In the genomic region with DNA sequence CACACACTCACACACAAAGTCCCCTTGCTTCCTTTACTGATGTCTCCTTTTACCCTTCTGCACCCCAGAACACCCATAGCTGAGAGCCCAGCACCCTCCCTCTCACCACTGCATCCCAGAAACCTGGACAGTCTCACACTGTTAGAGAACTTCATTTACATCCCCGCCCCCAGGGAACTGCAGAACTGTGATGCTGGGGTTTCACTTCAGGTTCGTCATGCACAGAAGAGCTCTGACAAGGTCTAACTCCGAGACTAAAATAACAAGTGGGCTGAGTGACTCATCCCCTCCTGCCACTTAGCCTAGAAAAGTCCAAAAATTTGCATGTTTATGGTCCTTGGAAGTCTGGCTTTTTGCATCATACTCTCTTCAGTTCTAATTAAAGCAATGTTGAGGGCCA, we compare ENCODE assay signal across 12 mouse cellular contexts. TPM values are rescaled to one million over a fixed set of nuclear protein-coding genes. Genes with fewer than 3 reads are reported as not detected.
DNase-seq lines count a peak whose midpoint lies in the region; ATAC-seq and TF ChIP-seq lines count a peak whose summit lies in the region.
"Had no signal": no experiment of that assay in that cellular context is flagged by ENCODE, and none has a peak within 500 bp of the region (broad histone marks: within the 10 kb centered on the region; RNA-seq: fewer than 3 reads in every experiment).

No protein-coding gene starts in this region.

- no peak for ATAC-seq in liver, embryonic 16.5 days (ENCODE audit: low read depth)
- ATAC-seq in forebrain, embryonic 16.5 days: no peak

- peaks cover 11% of the 10 kb centered on the region; the same call in 1 of the 2 replicates for H3K36me3 ChIP-seq in thymus, adult 2 months (ENCODE audit: control insufficient read depth, insufficient read depth, low read length)
- H3K36me3 ChIP-seq in liver, embryonic 16.5 days (ENCODE audit: control insufficient read depth, insufficient read depth): peaks cover 15% of the 10 kb centered on the region
- H3K36me3 ChIP-seq in forebrain, embryonic 16.5 days (ENCODE audit: control insufficient read depth, insufficient read depth): no peaks in the 10 kb centered on the region; the same call in 1 of the 2 replicates

- H3K9ac ChIP-seq in liver, embryonic 16.5 days (ENCODE audit: low read depth, low read length): no peak overlapping the region
- H3K9ac ChIP-seq in forebrain, embryonic 16.5 days (replicated peaks; ENCODE audit: low read depth, low read length): no peak overlapping the region
- H3K9ac ChIP-seq: embryonic facial prominence, embryonic 13.5 days; limb, embryonic 12.5 days had no signal

- TF ChIP-seq CTCF in thymus, adult 2 months (IDR thresholded peaks at IDR 0.05; ENCODE audit: borderline replicate concordance, control insufficient read depth, extremely low read depth, insufficient read depth, low read length, poor library complexity): no peak

- H3K4me2 ChIP-seq in liver, embryonic 16.5 days (ENCODE audit: low read depth, low read length): no peak overlapping the region
- no peak overlapping the region for H3K4me2 ChIP-seq in forebrain, embryonic 16.5 days (ENCODE audit: low read length)
- H3K4me2 ChIP-seq: embryonic facial prominence, embryonic 13.5 days; limb, embryonic 12.5 days had no signal

- no peaks in the 10 kb centered on the region for H3K9me3 ChIP-seq in liver, embryonic 16.5 days (replicated peaks; ENCODE audit: control insufficient read depth, low read length)
- H3K9me3 ChIP-seq in forebrain, embryonic 16.5 days (ENCODE audit: control insufficient read depth, low read length): no peaks in the 10 kb centered on the region
- H3K9me3 ChIP-seq: embryonic facial prominence, embryonic 13.5 days; limb, embryonic 12.5 days had no signal

- peaks cover 6% of the 10 kb centered on the region for H3K4me1 ChIP-seq in thymus, adult 2 months (replicated peaks; ENCODE audit: control insufficient read depth, insufficient read depth, low read length)
- peaks cover 13% of the 10 kb centered on the region for H3K4me1 ChIP-seq in liver, embryonic 16.5 days (ENCODE audit: control insufficient read depth, low read depth, low read length)
- H3K4me1 ChIP-seq in forebrain, embryonic 16.5 days (replicated peaks; ENCODE audit: control insufficient read depth, insufficient read depth, low read length): peaks cover 16% of the 10 kb centered on the region

- peak overlapping the region; percentile 34; the same call in 1 of the 2 replicates for H3K27ac ChIP-seq in thymus, adult 2 months (ENCODE audit: control insufficient read depth, insufficient read depth, low read length)
- peak overlapping the region; percentile 25; the same call in 1 of the 2 replicates for H3K27ac ChIP-seq in liver, embryonic 16.5 days (ENCODE audit: low read length)
- H3K27ac ChIP-seq in forebrain, embryonic 16.5 days (ENCODE audit: low read length): no peak overlapping the region
- H3K27ac ChIP-seq: embryonic facial prominence, embryonic 13.5 days; limb, embryonic 12.5 days had no signal

- DNase-seq in heart, adult 11 months: peak; percentile 93
- DNase-seq in heart, postnatal 10 days: no peak
- no peak for DNase-seq in thymus, adult 2 months
- no peak for DNase-seq in thymus, postnatal 25 days
- no peak for DNase-seq in thymus, postnatal 10 days (ENCODE audit: low spot score in 2 of 2)
- DNase-seq in kidney, postnatal 36 days: no peak
- DNase-seq: thymus, postnatal 14 days had no signal

- H3K4me3 ChIP-seq in thymus, adult 2 months (ENCODE audit: control insufficient read depth, insufficient read depth, low read length): no peak overlapping the region
- H3K4me3 ChIP-seq in liver, embryonic 16.5 days (ENCODE audit: low read depth, low read length): no peak overlapping the region
- H3K4me3 ChIP-seq in forebrain, embryonic 16.5 days (replicated peaks; ENCODE audit: low read length): no peak overlapping the region
- H3K4me3 ChIP-seq: embryonic facial prominence, embryonic 13.5 days; limb, embryonic 12.5 days had no signal

- no peaks in the 10 kb centered on the region for H3K27me3 ChIP-seq in thymus, adult 2 months (ENCODE audit: control insufficient read depth, insufficient read depth, low read length)
- H3K27me3 ChIP-seq in liver, embryonic 16.5 days (ENCODE audit: control insufficient read depth, insufficient read depth, low read depth, low read length): no peaks in the 10 kb centered on the region
- H3K27me3 ChIP-seq in forebrain, embryonic 16.5 days (replicated peaks; ENCODE audit: control insufficient read depth, insufficient read depth, low read length): no peaks in the 10 kb centered on the region
- H3K27me3 ChIP-seq: embryonic facial prominence, embryonic 13.5 days; limb, embryonic 12.5 days had no signal

- intact Hi-C loops in heart, postnatal 10 days (cut with DNase I): no loop called here

- 79% methylated on average over 3 of the region's 3 CpGs for WGBS in thymus, adult 2 months
- WGBS in liver, embryonic 16.5 days (ENCODE audit: insufficient replicate concordance): 52% methylated on average over 3 of the region's 3 CpGs
- WGBS in forebrain, embryonic 16.5 days: 74% methylated on average over 3 of the region's 3 CpGs

- no peak for TF ChIP-seq POLR2A in thymus, adult 2 months (IDR thresholded peaks at IDR 0.05; ENCODE audit: control insufficient read depth, extremely low read depth, insufficient read depth, low read length, poor library complexity)

RNA-seq across cellular contexts. Expression of a gene that starts 9.7 kb away (rescaled TPM):
- 10 to 100 TPM; 81.5 to 94.9 TPM for total RNA-seq in heart, postnatal 10 days (2021)
- 43.1 and 45.2 TPM in 2 replicates for polyA plus RNA-seq in thymus, adult 2 months (2012; rRNA removed)
- polyA plus RNA-seq in liver, embryonic 16.5 days (2015; fragmentation: Nextera tagmentation; extraction: Ambion mirVana): 5.2 and 5.7 TPM in 2 replicates
- polyA plus RNA-seq in forebrain, embryonic 16.5 days (2015; fragmentation: Nextera tagmentation; extraction: Ambion mirVana): 23.4 and 24.5 TPM in 2 replicates

RNA-seq across cellular contexts. Expression of a gene that starts 10.3 kb away (rescaled TPM):
- 10 to 100 TPM; 11.6 to 12.7 TPM for total RNA-seq in heart, postnatal 10 days (2021)
- 21.6 and 23.1 TPM in 2 replicates for polyA plus RNA-seq in thymus, adult 2 months (2012; rRNA removed)
- 3.4 and 4.2 TPM in 2 replicates for polyA plus RNA-seq in liver, embryonic 16.5 days (2015; fragmentation: Nextera tagmentation; extraction: Ambion mirVana)
- polyA plus RNA-seq in forebrain, embryonic 16.5 days (2015; fragmentation: Nextera tagmentation; extraction: Ambion mirVana): 1.6 and 1.9 TPM in 2 replicates

RNA-seq across cellular contexts. Expression of a gene that starts 26.4 kb away (rescaled TPM):
- 10 to 100 TPM; 67.0 to 81.9 TPM for total RNA-seq in heart, postnatal 10 days (2021)
- 29.3 and 33.0 TPM in 2 replicates for polyA plus RNA-seq in thymus, adult 2 months (2012; rRNA removed)
- 35.9 and 37.6 TPM in 2 replicates for polyA plus RNA-seq in liver, embryonic 16.5 days (2015; fragmentation: Nextera tagmentation; extraction: Ambion mirVana)
- 9.3 and 12.6 TPM in 2 replicates for polyA plus RNA-seq in forebrain, embryonic 16.5 days (2015; fragmentation: Nextera tagmentation; extraction: Ambion mirVana)

RNA-seq across cellular contexts. Expression of a gene that starts 33.8 kb away (rescaled TPM):
- not detected for total RNA-seq in heart, postnatal 10 days (2021)
- not detected in 2 replicates for polyA plus RNA-seq in thymus, adult 2 months (2012; rRNA removed)
- polyA plus RNA-seq in liver, embryonic 16.5 days (2015; fragmentation: Nextera tagmentation; extraction: Ambion mirVana): not detected in 2 replicates
- polyA plus RNA-seq in forebrain, embryonic 16.5 days (2015; fragmentation: Nextera tagmentation; extraction: Ambion mirVana): not detected in 2 replicates
- total RNA-seq: heart, postnatal 25 days had no signal
- polyA plus RNA-seq: embryonic facial prominence, embryonic 13.5 days; limb, embryonic 12.5 days had no signal

RNA-seq across cellular contexts. Expression of a gene that starts 36.9 kb away (rescaled TPM):
- 10 to 100 TPM; 21.6 to 23.3 TPM for total RNA-seq in heart, postnatal 10 days (2021)
- polyA plus RNA-seq in thymus, adult 2 months (2012; rRNA removed): 154 and 258 TPM in 2 replicates
- polyA plus RNA-seq in liver, embryonic 16.5 days (2015; fragmentation: Nextera tagmentation; extraction: Ambion mirVana): 86.0 and 89.7 TPM in 2 replicates
- polyA plus RNA-seq in forebrain, embryonic 16.5 days (2015; fragmentation: Nextera tagmentation; extraction: Ambion mirVana): 48.1 and 52.2 TPM in 2 replicates
